Mouse (Mus musculus) heart, postnatal 36 days (tissue): ENCODE data around the gene Ndufaf2. TPM values are rescaled to one million over a fixed set of nuclear protein-coding genes. Genes with fewer than 3 reads are reported as not detected.

ENCODE experiments used
- DNase-seq, 2 experiments: peaks; one replicate each; pipeline ENCODE4 v3.0.0; 2021 to 2022
- intact Hi-C: fragments of 180-260 bp; cut with DNase I; formaldehyde crosslinking; loops from one replicate; pipeline ENCODE4 v1.15.1; 2025
- total RNA-seq, 2 experiments: library from RNA; stranded (reverse); gene quantifications; 2 replicates each; pipeline ENCODE4 v1.2.3; 2021

The Ndufaf2 gene
- 10 to 100 TPM; 23.1 to 30.4 TPM for total RNA-seq

- DNase-seq = peak; percentile 97 to 98
- intact Hi-C loops = loop anchor here (5.0 to 10.0 kb wide), 2 partner anchors 266 to 1224 kb away; partner anchors contain the start of gene Ipo11
Measured at GRCm38 (mm10) chr13:108158465-108159240, at the start of gene Ndufaf2, which contains the start of gene Ercc8. Gene Ndufaf2, minus strand, starts transcription at chr13:108158623. Gene Ercc8, plus strand, starts transcription at chr13:108158731.

GRCm38 (mm10) chr13:108208090-108208489 lies 49.7 kb upstream of the Ndufaf2 start:
- intact Hi-C loops = no loop called here
- no peak for DNase-seq

- intact Hi-C loops = no loop called here
- no peak for DNase-seq
Measured at GRCm38 (mm10) chr13:108207447-108207846, 49.0 kb upstream of the Ndufaf2 start.

GRCm38 (mm10) chr13:108204857-108205256 lies 46.4 kb upstream of the Ndufaf2 start:
- DNase-seq = no peak
- intact Hi-C loops = no loop called here

- intact Hi-C loops = no loop called here
- DNase-seq = no peak
Measured at GRCm38 (mm10) chr13:108195474-108195873, 37.1 kb upstream of the Ndufaf2 start.

- peak; percentile 29 to 43 for DNase-seq
- intact Hi-C loops = loop anchor here (1.0 to 2.0 kb wide), 2 partner anchors 139 to 1022 kb away; no protein-coding TSS in a partner anchor
Measured at GRCm38 (mm10) chr13:108191074-108191720, 32.8 kb upstream of the Ndufaf2 start.

- DNase-seq = no peak
- intact Hi-C loops = no loop called here
Measured at GRCm38 (mm10) chr13:108187994-108188393, 29.6 kb upstream of the Ndufaf2 start.

- DNase-seq = no peak
- intact Hi-C loops = no loop called here
Measured at GRCm38 (mm10) chr13:108185530-108185929, 27.1 kb upstream of the Ndufaf2 start.

GRCm38 (mm10) chr13:108184743-108185255 lies 26.4 kb upstream of the Ndufaf2 start:
- intact Hi-C loops = no loop called here
- DNase-seq = no peak

- DNase-seq = no peak
- intact Hi-C loops = no loop called here
Measured at GRCm38 (mm10) chr13:108180821-108181220, 22.4 kb upstream of the Ndufaf2 start.

GRCm38 (mm10) chr13:108179618-108180017 lies 21.2 kb upstream of the Ndufaf2 start:
- no peak for DNase-seq
- intact Hi-C loops = no loop called here

GRCm38 (mm10) chr13:108170511-108170910 lies 12.1 kb upstream of the Ndufaf2 start:
- intact Hi-C loops = no loop called here
- no peak for DNase-seq

GRCm38 (mm10) chr13:108170002-108170401 lies 11.6 kb upstream of the Ndufaf2 start:
- intact Hi-C loops = no loop called here
- DNase-seq = no peak

GRCm38 (mm10) chr13:108164621-108165020 lies 6.2 kb upstream of the Ndufaf2 start:
- intact Hi-C loops = no loop called here
- DNase-seq = no peak

GRCm38 (mm10) chr13:108163912-108164311 lies 5.5 kb upstream of the Ndufaf2 start:
- DNase-seq = no peak
- intact Hi-C loops = no loop called here

- intact Hi-C loops = loop anchor here (5.0 to 10.0 kb wide), 2 partner anchors 268 to 1225 kb away; partner anchors contain the start of gene Ipo11
- DNase-seq = no peak
Measured at GRCm38 (mm10) chr13:108159963-108160362, 1.5 kb upstream of the Ndufaf2 start.

- DNase-seq = no peak
- intact Hi-C loops = loop anchor here (5.0 to 10.0 kb wide), 2 partner anchors 267 to 1224 kb away; partner anchors contain the start of gene Ipo11
Measured at GRCm38 (mm10) chr13:108159241-108159575, 785 bp upstream of the Ndufaf2 start.

GRCm38 (mm10) chr13:108157732-108158464 lies 525 bp downstream of the Ndufaf2 start:
- intact Hi-C loops = loop anchor here (5.0 to 10.0 kb wide), 2 partner anchors 266 to 1223 kb away; partner anchors contain the start of gene Ipo11
- DNase-seq = no peak

- no peak for DNase-seq
- intact Hi-C loops = loop anchor here (5.0 to 10.0 kb wide), 2 partner anchors 265 to 1222 kb away; partner anchors contain the start of gene Ipo11
Measured at GRCm38 (mm10) chr13:108157156-108157555, 1.3 kb downstream of the Ndufaf2 start.

- peak; percentile 47 to 71 for DNase-seq
- intact Hi-C loops = loop anchor here (1.0 to 10.0 kb wide), 8 partner anchors 26 to 1218 kb away; partner anchors contain the start of genes Ipo11 and Smim15
Measured at GRCm38 (mm10) chr13:108152650-108153372, 5.6 kb downstream of the Ndufaf2 start.
